Mouse (Mus musculus): ENCODE data around the gene Zdhhc19. TPM values are rescaled to one million over a fixed set of nuclear protein-coding genes. Genes with fewer than 3 reads are reported as not detected.

Zdhhc19 gene
- polyA plus RNA-seq, 1 experiment from 2014 or later = not detected

DNA sequence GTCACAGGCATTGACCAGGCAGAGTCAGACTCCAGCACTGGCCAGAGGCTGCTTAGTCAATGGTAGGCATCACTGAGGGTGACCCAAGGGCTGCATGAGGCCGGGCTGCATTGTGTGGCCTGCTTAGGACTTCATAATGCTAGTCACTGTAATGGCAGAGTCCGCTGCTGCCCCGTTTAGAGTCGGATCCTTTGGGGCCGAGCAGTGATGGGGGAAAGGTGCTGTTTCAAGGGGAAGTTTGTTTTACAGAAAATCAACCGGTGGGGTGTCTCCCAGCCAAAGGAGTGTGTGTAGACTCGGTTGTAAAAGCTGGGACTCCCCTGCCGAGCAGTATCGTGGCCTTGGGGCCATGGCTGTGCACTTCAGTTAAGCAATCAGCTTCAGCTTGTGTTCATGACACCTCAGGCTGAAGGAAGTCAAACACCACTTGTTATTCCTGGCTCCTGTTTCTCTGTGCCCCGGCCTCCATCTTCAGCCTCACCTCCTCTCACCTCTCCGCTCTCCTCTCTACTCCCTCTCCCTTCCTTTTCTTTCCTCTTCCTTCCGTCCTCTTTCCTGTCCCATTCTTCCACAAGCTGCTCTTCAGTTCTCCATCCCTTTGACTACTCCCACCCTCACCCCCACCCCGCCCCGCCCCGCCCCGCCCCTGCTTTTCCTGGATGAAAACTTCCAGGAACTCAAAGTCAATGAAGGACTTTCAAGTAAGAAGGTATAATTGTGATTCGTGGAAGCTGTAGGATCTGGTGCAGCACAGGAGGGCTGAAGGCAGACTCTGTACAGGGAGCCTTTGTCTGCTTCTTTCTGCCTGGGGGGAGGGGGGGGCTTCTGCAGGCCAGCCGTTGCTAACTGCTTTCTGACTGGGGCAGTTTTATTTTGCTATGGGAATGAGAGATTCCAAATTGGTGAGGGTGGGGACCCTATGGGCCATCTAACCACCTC lies 14.6 kb downstream of the Zdhhc19 start:
- Histone ChIP-seq H3K36me3 (ENCODE audit: control insufficient read depth, insufficient read depth, low read length) (no peaks in the 10 kb centered on the region), H3K4me3 (ENCODE audit: low read depth, low read length) (no peak overlapping the region), H3K4me2 (no peak overlapping the region), H3K27me3 (ENCODE audit: control insufficient read depth, insufficient read depth, low read length) (no peaks in the 10 kb centered on the region), H3K9me3 (ENCODE audit: control insufficient read depth, low read length) (no peaks in the 10 kb centered on the region), H3K9ac (ENCODE audit: low read length) (no peak overlapping the region), H3K4me1 (ENCODE audit: control insufficient read depth, insufficient read depth, low read length) (peaks cover 4% of the 10 kb centered on the region), H3K27ac (ENCODE audit: low read depth, low read length) (no peak overlapping the region)
- WGBS = 72% methylated on average over 18 of the region's 18 CpGs
- peak; percentile 68 for DNase-seq (ENCODE audit: low spot score, missing footprints)
- ATAC-seq (ENCODE audit: low FRiP score) = no peak

DNA sequence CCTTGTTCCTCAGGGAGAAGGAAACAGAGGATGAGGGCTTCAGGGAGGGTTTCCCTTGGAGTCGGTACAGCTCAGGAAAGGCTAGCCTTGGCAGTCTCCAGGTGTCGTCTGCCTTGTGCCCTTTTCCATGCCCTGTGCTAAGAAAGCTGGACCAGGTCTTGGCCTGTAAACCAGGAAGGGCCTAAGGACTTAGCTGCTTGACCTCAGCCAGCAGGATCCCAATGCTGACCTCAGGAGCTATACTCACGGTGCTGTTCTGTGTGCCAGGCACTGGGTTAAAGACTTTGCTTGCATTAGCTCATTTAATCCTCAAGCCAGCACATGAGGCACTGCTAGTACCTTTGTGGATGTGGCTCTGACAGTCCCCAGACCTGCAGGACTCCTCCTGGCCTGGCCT lies 15.3 kb downstream of the Zdhhc19 start:
- Histone ChIP-seq H3K4me2 (no peak overlapping the region), H3K9me3 (ENCODE audit: control insufficient read depth, low read length) (no peaks in the 10 kb centered on the region), H3K4me3 (ENCODE audit: low read depth, low read length) (no peak overlapping the region), H3K36me3 (ENCODE audit: control insufficient read depth, insufficient read depth, low read length) (no peaks in the 10 kb centered on the region), H3K4me1 (ENCODE audit: control insufficient read depth, insufficient read depth, low read length) (peaks cover 10% of the 10 kb centered on the region), H3K27ac (ENCODE audit: low read depth, low read length) (no peak overlapping the region), H3K9ac (ENCODE audit: low read length) (no peak overlapping the region), H3K27me3 (ENCODE audit: control insufficient read depth, insufficient read depth, low read length) (no peaks in the 10 kb centered on the region)
- DNase-seq (ENCODE audit: low spot score, missing footprints) (peak; percentile 61), ATAC-seq (ENCODE audit: low FRiP score) (no peak)
- 78% methylated on average over 3 of the region's 3 CpGs for WGBS

DNA sequence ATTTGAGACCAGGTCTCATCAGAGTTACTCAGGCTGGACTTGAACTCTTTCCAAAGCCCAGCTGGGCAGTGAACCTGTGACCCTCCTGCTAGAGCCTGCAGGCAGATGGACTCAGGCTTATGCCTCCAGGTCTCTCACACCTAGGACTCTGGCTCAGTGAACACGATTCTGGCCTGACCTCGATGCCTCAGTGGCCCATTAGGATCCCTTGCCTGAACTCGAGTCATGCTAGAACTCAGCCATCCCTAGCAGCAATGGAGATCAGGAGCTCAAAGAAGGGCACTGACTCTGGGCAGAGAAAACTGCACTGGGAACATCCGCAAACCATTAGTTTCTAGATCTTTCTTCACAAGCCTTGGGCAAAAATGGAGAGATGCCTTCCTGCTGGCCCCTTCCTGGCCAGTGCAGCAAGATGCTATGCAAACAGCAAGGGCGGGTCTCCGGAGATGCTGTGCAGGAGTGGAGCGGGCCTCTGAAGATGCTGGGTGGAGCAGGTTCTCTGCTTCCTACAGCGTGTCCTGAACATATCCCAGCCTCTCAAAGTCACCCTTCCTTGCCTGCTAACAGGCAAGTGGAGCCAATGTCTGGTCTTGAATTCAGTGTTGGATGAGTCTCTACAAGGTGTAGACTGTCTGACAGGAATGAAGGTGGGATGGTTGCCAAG lies 15.9 kb downstream of the Zdhhc19 start:
- Histone ChIP-seq H3K9me3 (ENCODE audit: control insufficient read depth, low read length) (no peaks in the 10 kb centered on the region), H3K36me3 (ENCODE audit: control insufficient read depth, insufficient read depth, low read length) (no peaks in the 10 kb centered on the region), H3K4me2 (no peak overlapping the region), H3K4me1 (ENCODE audit: control insufficient read depth, insufficient read depth, low read length) (peaks cover 13% of the 10 kb centered on the region), H3K27ac (ENCODE audit: low read depth, low read length) (no peak overlapping the region), H3K9ac (ENCODE audit: low read length) (no peak overlapping the region), H3K4me3 (ENCODE audit: low read depth, low read length) (no peak overlapping the region), H3K27me3 (ENCODE audit: control insufficient read depth, insufficient read depth, low read length) (no peaks in the 10 kb centered on the region)
- DNase-seq (ENCODE audit: low spot score, missing footprints) (no peak), ATAC-seq (ENCODE audit: low FRiP score) (no peak)
- 91% methylated on average over 8 of the region's 8 CpGs for WGBS

DNA sequence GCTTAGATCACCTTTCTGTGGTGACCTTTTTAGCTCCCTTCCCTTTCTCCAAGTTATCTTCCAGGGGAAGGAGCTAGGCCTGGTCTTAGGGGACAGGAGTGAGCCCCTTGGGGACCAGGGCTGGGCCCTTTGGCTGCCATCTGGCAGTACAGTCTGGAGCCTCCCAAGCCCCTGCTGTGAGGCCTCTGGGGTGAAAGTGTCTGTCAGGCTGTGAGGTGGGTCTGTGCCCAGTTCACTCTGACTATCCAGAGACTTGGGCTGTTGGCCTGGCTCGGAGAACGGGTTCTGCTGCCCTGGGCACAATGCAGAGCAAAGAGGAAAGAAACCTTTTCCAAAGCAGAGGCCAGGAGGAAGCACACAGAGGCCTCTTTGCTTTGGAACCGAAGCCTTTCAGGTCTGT lies 16.9 kb downstream of the Zdhhc19 start:
- no peak for ATAC-seq (ENCODE audit: low FRiP score)
- WGBS = 81% methylated on average over 3 of the region's 3 CpGs

DNA sequence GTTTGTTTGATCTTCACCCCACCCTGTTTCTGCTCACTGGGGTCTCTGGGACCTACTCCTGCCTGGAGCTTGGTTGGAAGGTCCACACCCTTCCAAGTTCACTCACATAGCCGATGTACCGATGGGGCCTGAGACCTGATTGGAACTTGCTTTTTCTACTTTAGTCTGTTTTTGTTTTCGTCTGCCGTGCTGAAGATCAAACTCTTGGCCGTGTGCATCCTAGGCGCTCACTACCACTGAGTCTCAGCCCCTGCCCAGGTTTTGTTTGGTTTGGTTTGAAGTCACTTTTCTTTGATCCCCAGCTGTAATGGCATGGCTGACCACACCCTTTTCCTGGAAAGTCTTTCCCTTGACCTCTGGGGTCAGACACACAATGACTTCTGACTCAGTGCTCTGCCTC lies 17.3 kb downstream of the Zdhhc19 start:
- ATAC-seq (ENCODE audit: low FRiP score) (no peak), DNase-seq (ENCODE audit: low spot score, missing footprints) (no peak)
- Histone ChIP-seq H3K36me3 (ENCODE audit: control insufficient read depth, insufficient read depth, low read length) (no peaks in the 10 kb centered on the region), H3K4me2 (no peak overlapping the region), H3K9ac (ENCODE audit: low read length) (no peak overlapping the region), H3K4me3 (ENCODE audit: low read depth, low read length) (no peak overlapping the region), H3K9me3 (ENCODE audit: control insufficient read depth, low read length) (no peaks in the 10 kb centered on the region), H3K4me1 (ENCODE audit: control insufficient read depth, insufficient read depth, low read length) (peaks cover 13% of the 10 kb centered on the region), H3K27ac (ENCODE audit: low read depth, low read length) (no peak overlapping the region), H3K27me3 (ENCODE audit: control insufficient read depth, insufficient read depth, low read length) (no peaks in the 10 kb centered on the region)
- WGBS = 88% methylated on average over 6 of the region's 6 CpGs

More for the DNA sequence above, 16.9 kb downstream of the Zdhhc19 start:
- no peaks in the 10 kb centered on the region for H3K27me3 ChIP-seq (ENCODE audit: control insufficient read depth, insufficient read depth, low read length)
- H3K9ac ChIP-seq (ENCODE audit: low read length) = no peak overlapping the region
- no peaks in the 10 kb centered on the region for H3K9me3 ChIP-seq (ENCODE audit: control insufficient read depth, low read length)
- H3K4me2 ChIP-seq = no peak overlapping the region
- no peak overlapping the region for H3K27ac ChIP-seq (ENCODE audit: low read depth, low read length)
- H3K4me1 ChIP-seq (ENCODE audit: control insufficient read depth, insufficient read depth, low read length) = peaks cover 13% of the 10 kb centered on the region
- H3K36me3 ChIP-seq (ENCODE audit: control insufficient read depth, insufficient read depth, low read length) = no peaks in the 10 kb centered on the region
- no peak for DNase-seq (ENCODE audit: low spot score, missing footprints)
- no peak overlapping the region for H3K4me3 ChIP-seq (ENCODE audit: low read depth, low read length)

DNA sequence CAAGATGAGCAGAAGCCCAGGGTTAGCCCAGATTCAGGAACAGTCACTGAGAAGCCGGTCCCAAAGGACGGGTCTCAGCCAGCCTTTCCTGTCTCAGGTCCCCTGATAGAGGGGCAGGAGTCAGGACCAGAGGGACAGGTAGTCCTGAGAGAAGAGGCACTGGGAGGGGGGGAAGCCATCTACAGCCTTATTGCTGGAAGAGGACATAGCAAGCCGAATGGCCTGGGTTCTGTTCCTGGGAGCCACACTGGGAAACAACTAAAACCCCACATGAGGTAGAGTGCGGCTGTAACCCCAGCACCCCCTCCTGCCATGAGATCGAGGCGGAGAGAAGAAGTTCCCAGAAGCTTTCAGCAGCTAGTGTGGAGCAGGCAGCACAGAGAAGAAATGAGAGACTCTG lies 17.9 kb downstream of the Zdhhc19 start:
- no peak for DNase-seq (ENCODE audit: low spot score, missing footprints)
- WGBS = 95% methylated on average over 6 of the region's 6 CpGs
- Histone ChIP-seq H3K27me3 (ENCODE audit: control insufficient read depth, insufficient read depth, low read length) (no peaks in the 10 kb centered on the region), H3K4me1 (ENCODE audit: control insufficient read depth, insufficient read depth, low read length) (peaks cover 13% of the 10 kb centered on the region), H3K36me3 (ENCODE audit: control insufficient read depth, insufficient read depth, low read length) (no peaks in the 10 kb centered on the region), H3K9ac (ENCODE audit: low read length) (no peak overlapping the region), H3K4me2 (no peak overlapping the region), H3K4me3 (ENCODE audit: low read depth, low read length) (no peak overlapping the region), H3K27ac (ENCODE audit: low read depth, low read length) (no peak overlapping the region), H3K9me3 (ENCODE audit: control insufficient read depth, low read length) (no peaks in the 10 kb centered on the region)
- ATAC-seq (ENCODE audit: low FRiP score) = no peak

DNA sequence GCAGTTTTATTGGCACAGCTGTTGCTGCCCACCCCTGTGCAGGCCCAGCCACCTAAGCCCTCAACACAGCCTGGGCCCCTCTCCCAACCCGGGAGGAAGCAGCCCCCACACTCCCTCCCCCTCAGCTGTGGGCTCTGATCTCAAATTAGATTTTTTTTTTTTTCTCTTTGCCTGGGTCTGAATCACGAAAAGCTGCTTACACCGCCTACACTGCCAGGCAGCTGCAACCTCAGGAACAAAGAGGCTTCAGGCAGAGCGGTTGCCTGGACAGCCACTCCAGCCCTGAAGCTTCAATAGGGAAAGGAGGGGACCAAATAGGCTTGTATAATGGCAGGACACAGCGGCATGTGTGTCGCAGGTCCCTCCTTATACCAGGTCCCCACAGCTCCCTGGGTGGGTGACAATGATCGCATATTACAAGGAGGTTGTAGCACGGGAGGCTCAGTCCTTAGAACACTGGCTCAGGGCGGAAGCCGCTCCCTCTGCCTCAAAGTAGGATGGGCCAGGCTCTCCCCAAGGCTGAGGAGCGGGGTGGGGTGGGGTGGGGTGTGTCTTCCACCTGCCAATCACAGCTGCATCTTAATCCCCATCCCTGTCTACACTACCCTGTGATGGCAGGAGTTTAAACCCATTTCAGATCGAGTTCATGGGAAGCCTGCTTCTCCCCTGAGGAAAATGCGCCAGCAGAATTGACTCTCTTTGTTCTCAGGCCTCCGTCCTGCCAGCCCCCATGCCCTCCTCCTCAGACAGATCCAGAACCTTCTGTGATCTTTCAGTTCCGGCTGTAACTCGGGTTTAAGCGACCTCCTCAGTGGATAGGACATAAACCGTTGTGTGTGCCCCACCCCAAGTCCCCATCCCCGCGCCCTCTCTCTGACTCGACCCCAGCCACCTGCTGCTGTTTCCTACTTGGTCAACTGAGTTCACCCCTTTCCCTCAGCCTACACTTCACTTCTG lies 20.2 kb downstream of the Zdhhc19 start:
- H3K4me1 ChIP-seq (ENCODE audit: control insufficient read depth, insufficient read depth, low read length) = peaks cover 13% of the 10 kb centered on the region
- H3K27me3 ChIP-seq (ENCODE audit: control insufficient read depth, insufficient read depth, low read length) = no peaks in the 10 kb centered on the region
- ATAC-seq (ENCODE audit: low FRiP score) = peak; percentile 93
- H3K36me3 ChIP-seq (ENCODE audit: control insufficient read depth, insufficient read depth, low read length) = no peaks in the 10 kb centered on the region
- 5% methylated on average over 21 of the region's 21 CpGs for WGBS
- H3K4me3 ChIP-seq (ENCODE audit: low read depth, low read length) = no peak overlapping the region
- peak overlapping the region; percentile 98 for H3K27ac ChIP-seq (ENCODE audit: low read depth, low read length)
- no peaks in the 10 kb centered on the region for H3K9me3 ChIP-seq (ENCODE audit: control insufficient read depth, low read length)
- peak overlapping the region; percentile 35 for H3K4me2 ChIP-seq
- peak overlapping the region; percentile 60 for H3K9ac ChIP-seq (ENCODE audit: low read length)
- DNase-seq (ENCODE audit: low spot score, missing footprints) = peak; percentile 98

DNA sequence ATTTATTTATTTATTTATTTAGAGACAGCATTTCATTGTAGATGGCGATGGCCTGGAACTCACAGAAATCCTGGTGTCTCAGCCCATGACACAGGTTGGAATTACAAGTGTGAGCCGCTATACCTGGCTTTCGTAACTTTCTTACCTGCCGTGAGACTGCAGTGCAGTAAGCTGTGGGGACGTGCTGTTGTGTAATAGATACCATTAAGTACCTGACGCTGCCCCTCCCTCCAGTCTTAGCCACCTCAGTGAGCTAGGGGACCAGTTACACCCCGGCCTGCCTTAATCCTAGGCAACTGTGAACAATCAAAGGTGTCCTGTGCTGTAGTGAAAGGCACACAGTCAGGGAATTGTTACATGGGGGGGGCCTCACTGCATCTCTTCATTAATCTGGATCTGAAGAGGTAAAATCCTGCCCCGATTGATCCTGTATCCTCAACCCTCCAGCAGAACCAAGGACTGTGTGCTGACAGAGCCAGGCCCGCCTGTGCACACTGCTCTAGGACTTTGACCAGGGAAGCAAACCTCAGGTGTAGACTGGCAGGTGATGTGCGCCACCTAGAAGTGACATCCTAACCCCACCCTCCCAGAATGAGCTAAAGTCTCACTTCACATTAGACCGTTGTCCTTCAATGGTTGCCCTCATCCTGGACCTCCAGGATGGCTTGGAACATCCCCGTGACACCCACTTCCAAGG lies 21.9 kb downstream of the Zdhhc19 start:
- DNase-seq (ENCODE audit: low spot score, missing footprints) (no peak), ATAC-seq (ENCODE audit: low FRiP score) (no peak)
- H3K9me3 ChIP-seq (ENCODE audit: control insufficient read depth, low read length) = no peaks in the 10 kb centered on the region
- H3K9ac ChIP-seq (ENCODE audit: low read length) = no peak overlapping the region
- peaks cover 13% of the 10 kb centered on the region for H3K4me1 ChIP-seq (ENCODE audit: control insufficient read depth, insufficient read depth, low read length)
- H3K36me3 ChIP-seq (ENCODE audit: control insufficient read depth, insufficient read depth, low read length) = no peaks in the 10 kb centered on the region
- no peak overlapping the region for H3K27ac ChIP-seq (ENCODE audit: low read depth, low read length)
- H3K27me3 ChIP-seq (ENCODE audit: control insufficient read depth, insufficient read depth, low read length) = no peaks in the 10 kb centered on the region
- H3K4me3 ChIP-seq (ENCODE audit: low read depth, low read length) = no peak overlapping the region
- H3K4me2 ChIP-seq = no peak overlapping the region
- 85% methylated on average over 12 of the region's 12 CpGs for WGBS
